Mouse (Mus musculus) stomach, postnatal 0 days (tissue): ENCODE results near the gene Slc41a2. TPM values are rescaled to one million over a fixed set of nuclear protein-coding genes. Genes with fewer than 3 reads are reported as not detected.
"Not testable (repeated sequence)": the region's sequence is repeated elsewhere in the genome, so short reads cannot be mapped to it uniquely, and the experiment has no call there.

ENCODE experiments used
- ATAC-seq: fragments of 200-750 bp; cut with Nextera tagmentation; 2 replicates; pipeline ENCODE4 v1.8.0; 2017; ENCODE audit not compliant: low FRiP score, low TSS enrichment
- DNase-seq: peaks from one replicate; pipeline ENCODE4 v3.0.0-alpha.2; 2016; ENCODE audit warnings: low spot score
- H3K27ac ChIP-seq: fragments of 300-500 bp; sonication (generic); replicated peaks from 2 replicates; pipeline ENCODE4 v1.5.1; 2014; ENCODE audit warnings: mild to moderate bottlenecking, control low read depth
- H3K27me3 ChIP-seq: fragments of 300-500 bp; sonication (generic); 2 replicates; pipeline ENCODE4 v1.6.1; 2014; ENCODE audit warnings: low read length; ENCODE audit not compliant: control insufficient read depth, insufficient read depth
- H3K36me3 ChIP-seq: fragments of 300-500 bp; sonication (generic); 2 replicates; pipeline ENCODE4 v1.6.1; 2014; ENCODE audit warnings: low read length, mixed read lengths; ENCODE audit not compliant: control insufficient read depth, insufficient read depth
- H3K4me1 ChIP-seq: fragments of 300-500 bp; sonication (generic); replicated peaks from 2 replicates; pipeline ENCODE4 v1.6.1; 2014; ENCODE audit warnings: antibody characterized with exemption; ENCODE audit not compliant: control insufficient read depth, insufficient read depth
- H3K4me2 ChIP-seq: fragments of 300-500 bp; sonication (generic); replicated peaks from 2 replicates; pipeline ENCODE4 v1.6.1; 2014; ENCODE audit warnings: low read depth, mild to moderate bottlenecking, control low read depth, moderate library complexity
- H3K4me3 ChIP-seq: fragments of 300-500 bp; sonication (generic); 2 replicates; pipeline ENCODE4 v1.5.1; 2014; ENCODE audit warnings: low read depth, low read length, control low read depth
- H3K9ac ChIP-seq: fragments of 300-500 bp; sonication (generic); 2 replicates; pipeline ENCODE4 v1.6.1; 2014; ENCODE audit warnings: mild to moderate bottlenecking, low read length, control low read depth, mixed read lengths
- H3K9me3 ChIP-seq: fragments of 300-500 bp; sonication (generic); 2 replicates; pipeline ENCODE4 v1.6.1; 2016; ENCODE audit warnings: low read length; ENCODE audit not compliant: control insufficient read depth
- CTCF ChIP-seq: IDR thresholded peaks from 2 replicates; pipeline ENCODE4 v1.5.1; 2016; ENCODE audit warnings: antibody characterized with exemption, low read depth, mild to moderate bottlenecking, moderate library complexity
- EP300 ChIP-seq: optimal IDR thresholded peaks from 2 replicates; pipeline ENCODE3; 2016; ENCODE audit warnings: antibody characterized with exemption
- WGBS: fragments of 180-500 bp; shearing (Covaris S2); extraction: QIAGEN DNeasy Blood & Tissue Kit; methylation state at CpG from one replicate; pipeline ENCODE4 v1.1.7; 2014; 5-methylcytosine and 5-hydroxymethylcytosine counted together
- polyA plus RNA-seq: library from polyadenylated mRNA; unstranded; fragments of >200 nt; fragmentation: Nextera tagmentation; extraction: Ambion mirVana; gene quantifications from 2 replicates; pipeline ENCODE4 v1.2.1, GENCODE M21; 2015

Gene Slc41a2
- polyA plus RNA-seq, 1 experiment from 2014 or later, result 0.92 TPM

- H3K9ac ChIP-seq, result no peak overlapping the region
- H3K4me3 ChIP-seq, result peak overlapping the region; percentile 82
- H3K27me3 ChIP-seq, result no peaks in the 10 kb centered on the region
- TF ChIP-seq EP300 (no peak), CTCF (no peak)
- 84% methylated on average over 4 of the region's 4 CpGs for WGBS
- H3K4me2 ChIP-seq, result peak overlapping the region; percentile 95
- no peak for DNase-seq
- ATAC-seq, result no peak
- H3K36me3 ChIP-seq, result peaks cover 7% of the 10 kb centered on the region; the same call in 1 of the 2 replicates
- peak overlapping the region; percentile 37; the same call in 1 of the 2 replicates for H3K27ac ChIP-seq
- no peaks in the 10 kb centered on the region for H3K9me3 ChIP-seq
- no peaks in the 10 kb centered on the region for H3K4me1 ChIP-seq
Observed at GRCm38 (mm10) chr10:83359451-83359850, 21.8 kb upstream of the Slc41a2 start.

- ATAC-seq (no peak), DNase-seq (no peak)
- H3K36me3 ChIP-seq, result no peaks in the 10 kb centered on the region
- TF ChIP-seq CTCF, result no peak
- TF ChIP-seq EP300, result no peak
- H3K27me3 ChIP-seq, result no peaks in the 10 kb centered on the region
- no peak overlapping the region for H3K4me2 ChIP-seq
- H3K9me3 ChIP-seq, result no peaks in the 10 kb centered on the region
- 75% methylated on average over 12 of the region's 12 CpGs for WGBS
- H3K27ac ChIP-seq, result no peak overlapping the region
- 0 out of 2 replicates have a peak, but pooled peaks cover 4% of the 10 kb centered on the region for H3K4me1 ChIP-seq
- H3K9ac ChIP-seq, result no peak overlapping the region
- no peak overlapping the region for H3K4me3 ChIP-seq
Observed at GRCm38 (mm10) chr10:83356416-83356815, 18.7 kb upstream of the Slc41a2 start.

- no peaks in the 10 kb centered on the region for H3K9me3 ChIP-seq
- DNase-seq (no peak), ATAC-seq (no peak)
- H3K4me1 ChIP-seq, result 0 out of 2 replicates have a peak, but pooled peaks cover 4% of the 10 kb centered on the region
- peak overlapping the region; percentile 37 for H3K4me2 ChIP-seq
- peak overlapping the region; percentile 23; the same call in 1 of the 2 replicates for H3K4me3 ChIP-seq
- TF ChIP-seq EP300 (no peak), CTCF (peak; percentile 66)
- no peak overlapping the region; the same call in 1 of the 2 replicates for H3K27ac ChIP-seq
- H3K9ac ChIP-seq, result peak overlapping the region; percentile 5; the same call in 1 of the 2 replicates
- no peaks in the 10 kb centered on the region for H3K27me3 ChIP-seq
- 42% methylated on average over 8 of the region's 8 CpGs for WGBS
- H3K36me3 ChIP-seq, result no peaks in the 10 kb centered on the region
Observed at GRCm38 (mm10) chr10:83354333-83354719, 16.6 kb upstream of the Slc41a2 start.

- H3K27ac ChIP-seq, result no peak overlapping the region; the same call in 1 of the 2 replicates
- H3K9ac ChIP-seq, result peak overlapping the region; percentile 5; the same call in 1 of the 2 replicates
- WGBS, result 14% methylated on average over 14 of the region's 14 CpGs
- peak overlapping the region; percentile 23 for H3K4me3 ChIP-seq
- H3K9me3 ChIP-seq, result no peaks in the 10 kb centered on the region
- ATAC-seq (no peak), DNase-seq (no peak)
- peak overlapping the region; percentile 37 for H3K4me2 ChIP-seq
- H3K27me3 ChIP-seq, result no peaks in the 10 kb centered on the region
- H3K36me3 ChIP-seq, result no peaks in the 10 kb centered on the region
- H3K4me1 ChIP-seq, result 0 out of 2 replicates have a peak, but pooled peaks cover 4% of the 10 kb centered on the region
- no peak for TF ChIP-seq EP300
- no peak for TF ChIP-seq CTCF
Observed at GRCm38 (mm10) chr10:83353680-83354332, 16.1 kb upstream of the Slc41a2 start.

GRCm38 (mm10) chr10:83351779-83352178 is 14.1 kb upstream of the Slc41a2 start:
- 95% methylated on average over 2 of the region's 4 CpGs for WGBS
- not testable (repeated sequence) for ATAC-seq, H3K27me3 ChIP-seq

GRCm38 (mm10) chr10:83350689-83351088 is 13.0 kb upstream of the Slc41a2 start:
- Histone ChIP-seq H3K4me2 (no peak overlapping the region), H3K4me3 (no peak overlapping the region), H3K27me3 (no peaks in the 10 kb centered on the region), H3K9me3 (no peaks in the 10 kb centered on the region), H3K4me1 (0 out of 2 replicates have a peak, but pooled peaks cover 4% of the 10 kb centered on the region), H3K36me3 (no peaks in the 10 kb centered on the region), H3K9ac (no peak overlapping the region), H3K27ac (no peak overlapping the region)
- DNase-seq (no peak), ATAC-seq (no peak)
- no peak for TF ChIP-seq EP300
- TF ChIP-seq CTCF, result no peak
- 93% methylated on average over 2 of the region's 2 CpGs for WGBS

More at GRCm38 (mm10) chr10:83351779-83352178, 14.1 kb upstream of the Slc41a2 start:
- not testable (repeated sequence) for H3K9me3 ChIP-seq, H3K4me2 ChIP-seq, H3K27ac ChIP-seq, H3K4me3 ChIP-seq, H3K9ac ChIP-seq, DNase-seq, H3K36me3 ChIP-seq, H3K4me1 ChIP-seq
